Mouse (Mus musculus) intestine, embryonic 14.5 days (tissue): ENCODE results near the gene Srsf12. TPM values are rescaled to one million over a fixed set of nuclear protein-coding genes. Genes with fewer than 3 reads are reported as not detected.

Experiments
- ATAC-seq: fragments of 200-750 bp; cut with Nextera tagmentation; replicated peaks from 2 replicates; pipeline ENCODE4 v1.8.0; 2017; ENCODE audit warnings: low read depth, moderate number of reproducible peaks, moderate TSS enrichment, moderate library complexity; ENCODE audit not compliant: low FRiP score, low TSS enrichment
- DNase-seq: peaks from one replicate; pipeline ENCODE4 v3.0.0-alpha.2; 2018; ENCODE audit warnings: low spot score
- H3K27ac ChIP-seq: fragments of 300-500 bp; sonication (generic); 2 replicates; pipeline ENCODE4 v1.5.1; 2014; ENCODE audit warnings: low read depth, mild to moderate bottlenecking, control low read depth
- H3K27me3 ChIP-seq: fragments of 300-500 bp; sonication (generic); replicated peaks from 2 replicates; pipeline ENCODE4 v1.6.1; 2014; ENCODE audit warnings: low read length, control low read depth; ENCODE audit not compliant: control insufficient read depth, insufficient read depth
- H3K36me3 ChIP-seq: fragments of 300-500 bp; sonication (generic); 2 replicates; pipeline ENCODE4 v1.6.1; 2014; ENCODE audit warnings: low read length, control low read depth; ENCODE audit not compliant: control insufficient read depth, insufficient read depth
- H3K4me1 ChIP-seq: fragments of 300-500 bp; sonication (generic); replicated peaks from 2 replicates; pipeline ENCODE4 v1.6.1; 2014; ENCODE audit warnings: low read length, control low read depth, mixed read lengths; ENCODE audit not compliant: control insufficient read depth, insufficient read depth
- H3K4me2 ChIP-seq: fragments of 300-500 bp; sonication (generic); 2 replicates; pipeline ENCODE4 v1.6.1; 2014; ENCODE audit warnings: low read length
- H3K4me3 ChIP-seq: fragments of 300-500 bp; sonication (generic); 2 replicates; pipeline ENCODE4 v1.5.1; 2014; ENCODE audit warnings: low read depth, low read length, control low read depth, mixed read lengths
- H3K9ac ChIP-seq: fragments of 300-500 bp; sonication (generic); 2 replicates; pipeline ENCODE4 v1.6.1; 2014; ENCODE audit warnings: mild to moderate bottlenecking, low read length
- H3K9me3 ChIP-seq: fragments of 300-500 bp; sonication (generic); 2 replicates; pipeline ENCODE4 v1.6.1; 2016; ENCODE audit warnings: low read length, control low read depth; ENCODE audit not compliant: control insufficient read depth
- WGBS: fragments of 180-500 bp; shearing (Covaris S2); extraction: QIAGEN DNeasy Blood & Tissue Kit; methylation state at CpG from one replicate; pipeline ENCODE4 v1.1.7; 2014; 5-methylcytosine and 5-hydroxymethylcytosine counted together
- polyA plus RNA-seq: library from polyadenylated mRNA; unstranded; fragments of >200 nt; fragmentation: Nextera tagmentation; extraction: Ambion mirVana; gene quantifications from 2 replicates; pipeline ENCODE4 v1.2.1, GENCODE M21; 2014

Gene Srsf12
- polyA plus RNA-seq, 1 experiment from 2014 or later, result 9.5 TPM

GRCm38 (mm10) chr4:33260311-33260710, 51.5 kb downstream of the Srsf12 start:
- ATAC-seq (no peak), DNase-seq (no peak)
- Histone ChIP-seq H3K4me3 (no peak overlapping the region), H3K36me3 (no peaks in the 10 kb centered on the region), H3K27me3 (no peaks in the 10 kb centered on the region), H3K9ac (no peak overlapping the region), H3K4me2 (no peak overlapping the region), H3K27ac (no peak overlapping the region), H3K4me1 (0 out of 2 replicates have a peak, but pooled peaks cover 2% of the 10 kb centered on the region), H3K9me3 (no peaks in the 10 kb centered on the region)

GRCm38 (mm10) chr4:33261311-33261753, 52.5 kb downstream of the Srsf12 start:
- Histone ChIP-seq H3K9me3 (no peaks in the 10 kb centered on the region), H3K4me1 (0 out of 2 replicates have a peak, but pooled peaks cover 2% of the 10 kb centered on the region), H3K27ac (no peak overlapping the region), H3K4me2 (no peak overlapping the region), H3K9ac (no peak overlapping the region), H3K36me3 (no peaks in the 10 kb centered on the region), H3K27me3 (no peaks in the 10 kb centered on the region), H3K4me3 (no peak overlapping the region)
- ATAC-seq (peak; percentile 53; the same call in 1 of the 2 replicates), DNase-seq (peak; percentile 63)
- WGBS, result 50% methylated on average over 7 of the region's 7 CpGs

- Histone ChIP-seq H3K27ac (no peak overlapping the region), H3K4me1 (0 out of 2 replicates have a peak, but pooled peaks cover 2% of the 10 kb centered on the region), H3K27me3 (no peaks in the 10 kb centered on the region), H3K4me2 (no peak overlapping the region), H3K9ac (no peak overlapping the region), H3K36me3 (no peaks in the 10 kb centered on the region), H3K9me3 (no peaks in the 10 kb centered on the region), H3K4me3 (no peak overlapping the region)
- no peak for ATAC-seq
- WGBS, result 93% methylated on average over 1 of the region's 1 CpGs
- DNase-seq, result no peak
Measured at GRCm38 (mm10) chr4:33262897-33263296, 54.1 kb downstream of the Srsf12 start.

- no peak overlapping the region for H3K27ac ChIP-seq
- 80% methylated on average over 11 of the region's 11 CpGs for WGBS
- DNase-seq (no peak), ATAC-seq (no peak)
- no peak overlapping the region for H3K4me3 ChIP-seq
- H3K4me2 ChIP-seq, result no peak overlapping the region
- no peaks in the 10 kb centered on the region for H3K9me3 ChIP-seq
- H3K27me3 ChIP-seq, result no peaks in the 10 kb centered on the region
- 0 out of 2 replicates have a peak, but pooled peaks cover 2% of the 10 kb centered on the region for H3K4me1 ChIP-seq
- no peaks in the 10 kb centered on the region for H3K36me3 ChIP-seq
- H3K9ac ChIP-seq, result no peak overlapping the region
Measured at GRCm38 (mm10) chr4:33264979-33265726, 56.4 kb downstream of the Srsf12 start.

GRCm38 (mm10) chr4:33270386-33271314, 61.9 kb downstream of the Srsf12 start:
- H3K27me3 ChIP-seq, result no peaks in the 10 kb centered on the region
- no peak for ATAC-seq
- H3K4me1 ChIP-seq, result no peaks in the 10 kb centered on the region
- no peak for DNase-seq
- H3K4me2 ChIP-seq, result no peak overlapping the region
- no peaks in the 10 kb centered on the region for H3K9me3 ChIP-seq
- H3K36me3 ChIP-seq, result no peaks in the 10 kb centered on the region
- 73% methylated on average over 11 of the region's 11 CpGs for WGBS
- H3K4me3 ChIP-seq, result no peak overlapping the region
- no peak overlapping the region for H3K9ac ChIP-seq
- H3K27ac ChIP-seq, result no peak overlapping the region

GRCm38 (mm10) chr4:33273437-33273836, 64.6 kb downstream of the Srsf12 start:
- DNase-seq (no peak), ATAC-seq (no peak)
- Histone ChIP-seq H3K36me3 (no peaks in the 10 kb centered on the region), H3K4me1 (no peaks in the 10 kb centered on the region), H3K27ac (no peak overlapping the region), H3K27me3 (no peaks in the 10 kb centered on the region), H3K9ac (no peak overlapping the region), H3K9me3 (no peaks in the 10 kb centered on the region), H3K4me3 (no peak overlapping the region), H3K4me2 (no peak overlapping the region)
- 65% methylated on average over 3 of the region's 3 CpGs for WGBS

GRCm38 (mm10) chr4:33281891-33282685, 73.3 kb downstream of the Srsf12 start:
- no peak for ATAC-seq
- Histone ChIP-seq H3K9me3 (no peaks in the 10 kb centered on the region), H3K27ac (no peak overlapping the region), H3K36me3 (no peaks in the 10 kb centered on the region), H3K4me3 (no peak overlapping the region), H3K27me3 (no peaks in the 10 kb centered on the region), H3K4me1 (no peaks in the 10 kb centered on the region), H3K4me2 (no peak overlapping the region), H3K9ac (no peak overlapping the region)
- DNase-seq, result no peak
- 74% methylated on average over 3 of the region's 3 CpGs for WGBS
